Mouse (Mus musculus) ovary, adult 10 weeks (tissue): Measurements from ENCODE around the gene Myo1c. TPM values are rescaled to one million over a fixed set of nuclear protein-coding genes. Genes with fewer than 3 reads are reported as not detected.

Source experiments
- polyA plus RNA-seq: library from polyadenylated mRNA; stranded (reverse); fragments of 350-450 nt; fragmentation: Illumina TruSeq; extraction: RNeasy Lipid Tissue Mini Kit (QIAGEN cat#74804); gene quantifications from one replicate; pipeline ENCODE4 v1.2.3, GENCODE M21; 2014

Gene Myo1c
- 7.8 TPM for polyA plus RNA-seq

DNA sequence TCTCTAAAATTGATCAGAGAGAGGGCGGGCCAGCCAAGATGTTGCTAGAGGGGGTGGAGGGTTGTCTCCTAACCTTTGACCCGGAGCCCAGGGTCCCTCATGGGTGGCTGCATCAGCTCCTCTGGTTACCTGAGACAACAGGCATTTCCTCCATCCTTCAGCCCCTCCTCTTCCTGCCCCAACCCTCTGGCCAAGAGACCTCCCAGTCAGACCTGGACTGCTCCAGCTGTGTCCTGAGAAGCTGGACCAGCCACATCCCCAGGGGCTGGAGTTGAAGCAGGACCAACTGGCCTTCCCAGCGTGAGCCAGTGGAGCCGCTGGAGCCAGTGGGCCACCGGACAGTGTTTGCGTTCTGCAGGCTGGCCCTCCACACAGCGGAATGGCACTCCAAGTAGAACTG, at the start of gene Myo1c:
Gene Myo1c (plus strand): TSS at position 194 of the 400 bp plus-strand sequence.

DNA sequence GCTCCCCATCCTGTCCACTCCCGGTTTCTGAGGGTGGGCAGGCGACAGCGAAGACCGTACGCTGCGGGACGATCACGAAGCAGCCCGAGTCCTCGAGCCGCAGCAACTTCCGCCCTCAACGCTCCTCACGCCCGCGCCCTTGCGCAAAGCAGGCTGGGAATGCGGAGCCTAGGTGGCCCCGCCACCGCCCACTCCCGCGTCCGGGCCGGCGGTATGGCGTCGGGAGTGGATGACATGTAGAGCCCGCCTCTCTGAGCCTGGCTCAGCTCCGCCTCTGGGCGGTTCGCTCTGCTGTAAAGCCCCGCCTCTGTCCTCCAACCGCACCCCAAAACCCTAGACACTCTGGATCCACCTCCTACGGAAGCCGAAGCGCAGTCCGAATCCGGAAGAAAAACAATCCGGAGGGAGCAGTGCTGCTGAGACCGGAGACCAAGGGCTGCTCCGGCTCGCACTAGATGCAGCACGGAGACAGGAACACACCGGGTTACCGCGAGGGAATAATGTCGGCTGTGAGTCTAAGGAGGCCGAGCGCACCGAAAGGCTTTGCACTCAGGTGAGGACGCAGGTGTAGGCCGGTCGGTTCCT, 19.6 kb upstream of the Myo1c start, which contains the start of gene Inpp5k:
Gene Inpp5k (plus strand): TSS at position 344 of the 585 bp plus-strand sequence.

DNA sequence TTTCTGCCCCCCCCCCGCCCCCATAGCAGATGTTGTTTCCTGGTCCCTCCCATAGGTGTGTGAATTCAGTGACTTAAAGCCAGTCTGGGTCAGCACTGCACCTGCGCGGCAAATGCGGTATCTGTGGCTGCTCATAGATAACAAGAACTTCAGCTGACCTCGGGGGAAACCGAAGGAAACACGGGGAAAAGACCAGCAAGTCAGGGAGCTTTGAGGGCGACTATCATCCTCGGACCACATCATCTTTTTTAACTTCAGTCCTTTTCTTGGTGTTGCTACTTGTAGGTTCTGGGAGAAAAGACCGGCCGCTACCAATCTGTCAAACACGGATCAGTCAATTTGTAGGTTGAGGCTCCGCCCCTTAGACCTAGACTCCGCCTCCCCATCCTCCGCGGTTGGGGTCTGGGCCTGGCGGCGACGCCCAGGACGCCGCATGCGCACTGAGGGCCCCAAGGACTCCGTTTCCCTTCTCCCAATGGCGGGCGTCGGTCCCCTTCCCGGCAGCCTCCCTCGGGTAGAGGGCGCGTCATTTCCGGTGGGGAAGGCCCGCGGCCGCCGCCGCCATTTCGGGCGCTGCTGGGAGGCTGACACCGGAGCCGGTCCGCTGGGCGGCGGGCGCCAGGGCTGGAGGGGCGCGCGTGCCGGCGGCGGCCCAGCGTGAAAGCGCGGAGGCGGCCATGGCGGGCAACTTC, 28.6 kb downstream of the Myo1c start, which contains the start of gene Crk:
Gene Crk (plus strand): TSS at position 513 of the 692 bp plus-strand sequence.

Other genes with a start within 250 kb of the Myo1c start
- 25.7 TPM for gene Serpinf1, start 227.8 kb upstream of the Myo1c start, polyA plus RNA-seq
- not detected for gene Serpinf2, start 210.9 kb upstream of the Myo1c start, polyA plus RNA-seq
- not detected for gene Wdr81, start 195.8 kb upstream of the Myo1c start, polyA plus RNA-seq
- gene Tlcd2, start 188.8 kb upstream of the Myo1c start, polyA plus RNA-seq: 26.7 TPM
- gene Prpf8, start 163.7 kb upstream of the Myo1c start, polyA plus RNA-seq: 62.0 TPM
- gene Rilp, start 140.4 kb upstream of the Myo1c start, polyA plus RNA-seq: not detected
- not detected for gene Scarf1, start 137.0 kb upstream of the Myo1c start, polyA plus RNA-seq
- gene Slc43a2, start 118.8 kb upstream of the Myo1c start, polyA plus RNA-seq: 3.3 TPM
- 193 TPM for gene Pitpna, start 62.4 kb upstream of the Myo1c start, polyA plus RNA-seq
- 43.8 TPM for gene Inpp5k, start 19.5 kb upstream of the Myo1c start, polyA plus RNA-seq
- 257 TPM for gene Crk, start 28.8 kb downstream of the Myo1c start, polyA plus RNA-seq
- gene Ywhae, start 82.4 kb downstream of the Myo1c start, polyA plus RNA-seq: 2,443 TPM
- gene Doc2b, start 145.5 kb downstream of the Myo1c start, polyA plus RNA-seq: 9.6 TPM